Mouse (Mus musculus): ENCODE measurements around the gene Traf3ip2. TPM values are rescaled to one million over a fixed set of nuclear protein-coding genes. Genes with fewer than 3 reads are reported as not detected.

Traf3ip2 gene
- total RNA-seq, 2 experiments from 2014 or later, result 4.2 to 7.9 TPM

DNA sequence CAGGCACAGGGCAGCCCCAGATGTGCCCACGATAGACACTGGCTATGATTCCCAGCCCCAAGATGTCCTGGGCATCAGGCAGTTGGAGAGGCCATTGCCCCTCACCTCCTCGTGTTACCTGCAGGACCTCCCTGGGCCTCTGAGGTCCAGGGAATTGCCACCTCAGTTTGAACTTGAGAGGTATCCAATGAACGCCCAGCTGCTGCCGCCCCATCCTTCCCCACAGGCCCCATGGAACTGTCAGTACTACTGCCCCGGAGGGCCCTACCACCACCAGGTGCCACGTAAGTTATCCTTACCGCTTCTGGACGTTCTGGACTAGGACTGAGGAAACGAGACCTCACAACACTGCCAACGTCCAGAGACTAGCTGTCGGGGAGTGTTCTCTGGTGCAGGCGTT, 13.6 kb downstream of the Traf3ip2 start:
- intact Hi-C loops (cut with DNase I; ENCODE audit: low total_unique reads), result no loop called here
- DNase-seq, result no peak

DNA sequence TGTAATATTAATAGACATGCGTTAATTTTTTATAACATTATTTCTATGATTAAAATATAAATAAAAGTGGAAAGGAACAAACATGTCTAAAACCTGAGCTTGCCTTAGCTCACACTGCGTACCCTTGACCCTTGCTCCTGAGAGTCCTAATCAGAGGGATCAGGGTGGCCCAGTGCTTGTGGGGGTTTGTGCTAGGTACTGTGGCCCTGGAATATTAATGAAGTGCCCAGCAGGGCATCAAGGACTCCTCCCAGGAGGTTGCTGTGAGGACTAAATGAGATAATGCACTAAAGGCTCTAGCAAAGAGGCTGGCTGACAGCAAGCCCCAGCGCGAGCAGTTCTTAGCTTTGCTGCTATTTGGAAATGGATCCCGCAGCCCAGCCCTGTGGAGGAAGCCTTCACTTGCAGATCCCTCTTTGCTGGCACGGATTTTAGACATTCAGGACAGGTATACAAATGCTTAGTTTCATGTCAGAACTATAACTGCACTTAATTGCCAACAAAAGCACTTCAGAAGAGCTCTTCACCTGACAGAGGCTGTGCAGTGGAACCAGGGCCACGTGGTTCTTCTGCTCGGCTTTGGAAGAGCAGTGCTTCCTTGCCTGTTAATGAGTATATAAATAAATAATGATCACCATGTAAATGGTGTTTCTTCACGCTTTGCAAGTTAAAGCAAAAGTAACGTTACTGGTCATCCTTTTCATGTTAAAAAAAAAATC, 16.2 kb downstream of the Traf3ip2 start:
- intact Hi-C loops (cut with DNase I; ENCODE audit: low total_unique reads), result no loop called here
- no peak for DNase-seq

DNA sequence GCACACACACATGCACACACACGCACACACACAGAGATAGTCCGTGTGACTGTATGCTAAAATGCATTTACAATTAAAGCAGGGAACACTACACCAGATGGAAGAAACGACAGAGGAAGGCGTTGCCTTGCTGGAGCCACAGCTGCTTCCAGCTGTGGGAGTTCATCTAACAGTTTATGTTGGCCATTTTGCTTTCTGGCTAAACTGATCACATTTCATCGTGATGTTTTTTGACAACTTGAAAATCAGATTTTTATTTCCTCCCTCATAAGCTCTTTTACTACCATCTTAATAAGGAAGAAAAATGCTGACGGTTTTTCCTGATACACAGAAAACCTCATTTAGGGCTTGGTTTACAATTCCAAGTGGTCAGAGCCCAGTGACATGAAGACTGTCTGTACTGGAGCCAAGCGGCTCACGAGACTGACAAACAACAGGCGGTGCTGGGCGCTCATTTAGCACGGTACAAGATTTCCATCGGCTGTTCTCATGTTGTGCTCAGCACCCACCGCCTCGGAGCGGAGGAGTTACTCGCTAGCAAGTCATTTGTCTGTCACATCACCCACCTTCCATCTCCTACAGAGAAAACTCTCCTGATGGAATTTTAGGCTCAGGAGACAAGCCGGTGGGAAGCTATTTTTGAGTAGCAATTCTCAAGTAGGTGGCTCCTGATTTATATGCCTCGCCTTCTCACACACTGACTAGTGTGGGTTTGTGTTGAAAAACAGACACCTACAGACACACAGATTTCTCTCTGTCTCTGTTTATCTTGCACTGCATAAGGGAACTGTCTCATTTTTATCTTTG, 17.2 kb downstream of the Traf3ip2 start:
- intact Hi-C loops (cut with DNase I; ENCODE audit: low total_unique reads), result no loop called here
- peak; percentile 52 for DNase-seq

DNA sequence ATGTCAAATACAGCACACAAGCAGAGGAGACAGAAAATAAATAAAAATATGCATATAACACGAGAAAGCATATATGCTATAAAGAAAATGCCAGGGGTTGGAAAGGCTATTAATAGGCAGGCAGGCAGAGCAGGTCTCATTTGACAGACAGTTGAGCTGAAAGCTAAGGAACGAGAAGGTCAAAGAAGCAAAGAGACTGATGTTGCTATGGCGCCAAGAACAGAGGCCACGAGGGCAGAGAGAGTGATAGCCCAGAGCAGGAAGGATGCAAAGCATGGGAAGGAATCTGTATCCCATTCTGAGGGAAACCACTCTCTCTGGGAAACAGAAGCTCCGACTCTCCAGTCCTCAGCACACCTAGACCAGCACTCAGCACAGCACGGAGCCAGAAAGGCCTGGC, 18.1 kb downstream of the Traf3ip2 start:
- DNase-seq, result no peak
- intact Hi-C loops (cut with DNase I; ENCODE audit: low total_unique reads), result no loop called here

DNA sequence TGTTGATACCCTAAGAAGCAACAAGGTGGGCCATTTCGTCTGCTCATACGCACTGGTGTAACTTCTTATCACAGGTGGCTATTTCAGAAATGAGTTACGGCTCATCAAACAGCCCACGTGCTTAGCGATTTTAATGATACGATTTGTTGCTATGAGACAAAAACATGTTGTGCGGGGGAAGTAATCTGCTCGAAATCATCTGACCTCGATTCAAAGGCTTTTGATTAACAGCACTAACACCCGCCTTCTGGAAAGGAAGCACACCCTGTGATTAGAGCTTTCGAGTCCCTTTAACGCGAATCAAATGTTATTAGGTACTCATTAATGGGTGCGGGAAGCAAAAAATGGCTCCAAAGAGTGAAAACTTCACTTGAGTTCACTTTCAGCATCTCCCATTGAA, 18.9 kb downstream of the Traf3ip2 start:
- DNase-seq, result no peak
- intact Hi-C loops (cut with DNase I; ENCODE audit: low total_unique reads), result no loop called here

DNA sequence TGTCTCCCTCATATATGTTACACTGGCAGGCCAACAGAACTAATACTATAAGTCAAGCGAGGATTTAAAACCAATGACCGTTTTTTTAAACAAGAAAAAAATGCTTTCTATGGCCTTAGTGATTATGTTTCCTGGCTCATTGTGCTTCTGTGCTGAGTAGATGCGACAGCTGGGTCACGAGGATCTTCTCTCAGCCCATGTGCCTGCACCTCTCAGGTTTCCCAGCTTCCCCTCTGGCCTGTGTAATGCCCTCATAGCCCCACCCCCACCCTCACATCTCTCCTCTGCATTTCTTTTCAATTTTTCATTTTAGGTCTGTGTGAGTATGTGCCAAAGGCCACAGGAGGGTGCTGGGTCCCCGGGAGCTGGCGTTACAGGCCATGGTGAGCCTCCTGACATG, 20.6 kb downstream of the Traf3ip2 start:
- DNase-seq, result no peak
- intact Hi-C loops (cut with DNase I; ENCODE audit: low total_unique reads), result no loop called here

DNA sequence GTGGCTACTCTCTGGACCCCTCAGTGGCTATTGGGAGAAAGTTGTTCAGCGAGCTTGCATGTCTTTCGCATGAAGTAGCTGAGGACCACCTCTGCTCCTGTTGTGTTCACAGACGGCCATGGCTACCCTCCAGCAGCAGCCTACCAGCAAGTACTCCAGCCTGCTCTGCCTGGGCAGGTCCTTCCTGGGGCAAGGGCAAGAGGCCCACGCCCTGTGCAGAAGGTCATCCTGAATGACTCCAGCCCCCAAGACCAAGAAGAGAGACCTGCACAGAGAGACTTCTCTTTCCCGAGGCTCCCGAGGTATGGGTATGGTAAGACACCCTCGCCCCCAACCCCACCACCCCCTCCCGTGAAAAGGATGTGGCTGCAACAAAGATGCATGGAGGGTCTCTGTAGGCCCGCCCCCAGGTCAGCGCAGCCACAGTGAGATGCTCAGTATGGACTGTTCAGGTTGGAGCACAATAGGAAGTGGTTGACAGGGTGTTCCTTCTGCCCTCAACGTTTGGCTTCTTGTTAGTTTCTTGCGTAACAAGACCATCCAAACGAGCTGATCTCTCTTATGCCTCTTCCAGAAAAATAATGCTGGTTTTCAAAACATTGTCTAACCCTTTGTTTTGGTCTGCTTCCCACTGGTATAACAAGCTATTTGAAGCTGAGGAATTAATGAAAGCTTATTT, 21.8 kb downstream of the Traf3ip2 start:
- intact Hi-C loops (cut with DNase I; ENCODE audit: low total_unique reads), result no loop called here

DNA sequence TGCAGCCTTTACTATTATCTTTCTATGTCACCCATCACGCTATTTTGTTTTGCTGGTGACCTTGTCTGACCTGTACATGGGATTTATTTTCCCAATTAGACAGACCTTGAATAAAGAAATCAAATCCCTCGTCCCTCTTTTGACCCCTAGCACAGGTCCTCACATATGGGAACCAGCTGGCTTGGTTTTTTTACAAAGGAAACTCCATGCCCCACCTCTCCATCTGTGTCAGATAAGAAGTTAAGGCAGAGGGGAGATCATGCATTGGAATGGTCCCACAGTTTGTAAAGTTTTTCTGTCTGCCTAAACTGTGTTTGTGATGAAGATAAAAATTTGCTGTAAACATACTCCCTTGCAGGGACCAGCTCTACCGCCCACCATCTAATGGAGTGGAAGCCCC, 26.1 kb downstream of the Traf3ip2 start:
- intact Hi-C loops (cut with DNase I; ENCODE audit: low total_unique reads), result no loop called here
- DNase-seq, result no peak

More for the DNA sequence above, 21.8 kb downstream of the Traf3ip2 start:
- DNase-seq, result no peak

DNA sequence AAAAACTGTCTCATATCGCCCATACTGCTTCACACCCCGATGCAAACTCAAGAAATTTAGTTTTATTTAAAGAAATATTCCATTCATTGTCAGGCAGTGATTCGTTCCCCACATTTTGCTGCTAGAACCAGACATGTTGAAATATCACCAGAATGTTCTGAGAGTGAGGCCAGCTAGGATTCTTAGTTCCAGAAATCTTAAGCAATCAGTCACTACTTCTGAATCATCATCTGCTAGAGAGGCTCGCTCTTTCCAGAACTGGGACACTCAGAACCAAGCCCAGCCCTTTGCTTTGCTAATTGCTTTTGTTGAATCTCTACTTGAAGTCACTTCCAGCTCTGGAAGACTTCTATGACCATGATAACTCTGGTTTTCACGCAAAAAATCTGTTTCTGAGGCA, 27.0 kb downstream of the Traf3ip2 start:
- intact Hi-C loops (cut with DNase I; ENCODE audit: low total_unique reads), result no loop called here
- no peak for DNase-seq

DNA sequence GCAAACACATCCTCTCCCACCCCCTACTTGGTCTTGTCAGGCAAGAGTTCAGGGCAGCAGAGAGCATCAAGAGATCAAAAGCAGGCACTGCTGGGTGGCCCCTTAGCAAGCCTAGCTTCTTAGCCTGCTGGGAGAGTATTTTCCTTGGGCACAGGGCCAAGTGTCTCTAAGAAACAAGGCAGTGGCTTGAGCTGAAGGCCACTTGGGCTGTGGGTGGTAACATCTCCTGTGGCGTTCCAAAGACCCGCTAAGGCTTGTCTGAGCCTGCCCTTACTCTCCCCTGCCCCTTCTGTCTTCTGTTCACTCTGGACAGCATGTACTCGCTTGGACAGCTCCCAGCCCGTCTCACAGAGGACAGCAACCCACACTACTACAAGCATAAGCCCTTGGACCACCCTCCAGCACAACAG, 28.1 kb downstream of the Traf3ip2 start:
- no peak for DNase-seq
- intact Hi-C loops (cut with DNase I; ENCODE audit: low total_unique reads), result no loop called here

DNA sequence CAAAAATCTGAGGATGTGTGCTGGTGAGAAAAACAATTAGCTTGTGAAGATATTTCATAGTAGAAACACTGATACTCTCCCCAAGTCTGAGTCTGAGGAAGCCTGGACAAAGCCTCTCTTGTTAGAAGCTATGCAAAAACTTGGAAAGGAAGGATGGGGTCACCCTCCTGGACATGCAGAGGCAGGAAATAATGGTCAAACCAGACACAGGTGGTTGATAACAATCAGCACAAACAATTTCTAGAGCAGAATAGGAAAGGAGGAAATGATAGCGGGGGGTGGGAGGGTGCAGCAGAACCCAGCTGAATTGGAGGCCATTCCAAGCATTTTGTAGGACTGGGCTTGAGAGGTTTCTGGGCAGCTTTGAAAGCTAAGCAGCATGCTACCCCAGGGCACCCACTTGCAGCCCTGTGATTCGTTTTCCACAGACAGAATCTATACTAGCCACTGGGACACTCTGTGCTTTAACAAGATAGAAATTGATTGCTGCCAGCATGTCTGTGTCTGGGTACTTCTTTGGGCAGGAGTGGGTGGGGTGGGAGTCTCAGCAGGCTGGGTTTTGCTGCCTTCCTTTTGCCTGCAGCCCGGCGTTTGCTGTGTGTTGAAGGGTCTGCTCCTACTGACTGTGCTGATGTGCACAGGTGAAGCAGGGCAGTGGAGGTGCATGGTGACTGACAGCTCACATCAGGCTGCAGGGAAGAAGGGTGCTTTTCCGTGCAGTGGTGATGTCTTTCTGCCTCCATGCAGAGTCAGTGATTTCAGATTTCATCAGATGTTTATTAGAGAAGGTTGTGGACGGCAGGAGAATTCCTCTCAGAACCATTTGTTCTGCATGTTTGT, 33.3 kb downstream of the Traf3ip2 start:
- no peak for DNase-seq
- intact Hi-C loops (cut with DNase I; ENCODE audit: low total_unique reads), result no loop called here

DNA sequence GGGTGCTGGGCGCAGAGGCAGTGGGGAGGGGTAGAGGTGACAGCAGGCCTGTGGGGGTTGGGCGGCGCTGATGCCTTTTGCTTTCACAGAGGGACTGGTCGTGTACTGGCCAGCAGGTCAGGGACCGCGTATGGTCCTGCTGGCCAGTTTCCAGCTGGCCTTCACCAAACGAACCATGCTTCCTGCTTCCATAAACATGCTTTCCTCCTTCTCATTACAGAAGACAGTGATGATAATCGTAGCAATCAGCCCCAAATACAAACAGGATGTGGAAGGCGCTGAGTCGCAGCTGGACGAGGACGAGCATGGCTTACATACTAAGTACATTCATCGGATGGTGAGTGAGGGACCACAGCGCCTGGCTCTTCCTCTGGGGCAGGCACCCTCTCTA, 33.9 kb downstream of the Traf3ip2 start:
- peak; percentile 55 for DNase-seq
- intact Hi-C loops (cut with DNase I; ENCODE audit: low total_unique reads), result no loop called here

DNA sequence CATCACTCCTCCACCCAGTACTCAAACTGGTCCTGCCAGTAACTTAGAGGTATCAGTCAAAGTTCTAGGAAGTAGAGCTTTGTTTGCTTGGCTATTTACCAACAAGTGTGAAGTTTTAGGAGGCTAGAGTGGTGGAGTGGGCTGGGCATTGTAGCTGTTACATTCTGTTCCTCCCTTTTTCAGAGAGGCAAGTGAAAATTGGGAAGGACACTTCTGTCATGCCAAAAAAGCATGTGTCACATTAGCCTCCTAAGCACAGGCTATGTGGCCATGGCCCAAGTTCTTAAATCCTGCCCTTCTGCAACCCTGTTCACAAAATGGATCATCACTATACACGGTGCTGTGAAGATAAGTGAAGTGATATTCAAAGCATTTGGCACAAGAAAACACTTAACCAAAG, 34.4 kb downstream of the Traf3ip2 start:
- intact Hi-C loops (cut with DNase I; ENCODE audit: low total_unique reads), result no loop called here
- no peak for DNase-seq

DNA sequence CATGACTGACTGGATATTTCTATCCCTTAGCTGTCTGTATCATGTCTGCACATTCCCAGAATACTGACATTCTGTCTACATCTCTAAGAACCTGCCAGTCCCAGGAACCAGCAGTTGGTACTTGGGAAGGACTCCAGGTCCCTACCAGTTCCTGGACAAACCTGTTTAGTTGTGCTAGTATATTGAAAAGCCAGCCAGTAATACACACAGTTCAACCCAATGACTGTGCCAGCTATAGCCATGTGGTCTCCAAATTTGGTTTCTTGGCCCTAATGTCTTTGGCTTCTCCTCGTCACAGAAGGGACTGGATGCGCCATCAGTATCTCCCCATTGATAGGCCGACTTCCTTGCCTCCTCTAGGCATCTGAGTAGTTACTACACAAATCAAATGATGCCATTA, 35.5 kb downstream of the Traf3ip2 start:
- no peak for DNase-seq
- intact Hi-C loops (cut with DNase I; ENCODE audit: low total_unique reads), result no loop called here

DNA sequence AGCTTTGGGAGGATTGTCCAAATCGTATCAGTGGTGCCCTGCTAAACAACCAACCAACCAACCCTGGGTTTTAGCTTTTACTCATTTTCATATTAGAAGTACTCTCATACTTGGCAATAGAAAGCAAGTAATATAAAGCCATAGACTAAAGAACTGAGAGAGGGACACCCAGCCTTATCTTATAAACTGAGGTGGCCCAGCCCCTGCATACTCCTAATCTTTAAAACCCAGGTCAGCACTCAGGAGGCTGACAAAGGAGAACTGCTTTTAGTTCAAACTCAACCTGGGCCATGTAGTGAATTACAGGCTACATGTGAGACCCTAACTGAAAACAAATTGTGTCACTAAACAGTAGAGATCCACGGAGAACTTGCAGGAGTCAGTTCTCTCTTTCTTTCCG, 36.8 kb downstream of the Traf3ip2 start:
- intact Hi-C loops (cut with DNase I; ENCODE audit: low total_unique reads), result no loop called here
- no peak for DNase-seq

DNA sequence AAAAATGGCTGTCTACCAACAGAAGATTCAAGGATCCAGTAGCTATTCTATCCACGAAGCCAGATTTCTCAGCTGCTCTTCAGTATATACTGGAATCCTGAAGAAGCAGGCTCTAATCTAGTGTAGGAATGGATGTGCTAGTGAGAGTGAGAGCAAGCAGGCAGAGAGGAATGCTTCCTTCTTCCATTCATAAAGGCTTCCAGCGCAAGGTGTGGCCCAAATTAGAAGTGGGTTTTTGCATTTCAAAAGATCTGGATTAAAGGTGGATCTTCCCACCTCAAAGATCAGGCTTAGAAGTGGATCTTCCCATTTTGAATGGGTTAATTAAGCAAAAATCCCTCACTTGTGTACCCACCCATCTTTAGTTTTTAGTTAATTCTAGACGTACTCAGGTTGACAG, 37.6 kb downstream of the Traf3ip2 start:
- intact Hi-C loops (cut with DNase I; ENCODE audit: low total_unique reads), result no loop called here
- no peak for DNase-seq

DNA sequence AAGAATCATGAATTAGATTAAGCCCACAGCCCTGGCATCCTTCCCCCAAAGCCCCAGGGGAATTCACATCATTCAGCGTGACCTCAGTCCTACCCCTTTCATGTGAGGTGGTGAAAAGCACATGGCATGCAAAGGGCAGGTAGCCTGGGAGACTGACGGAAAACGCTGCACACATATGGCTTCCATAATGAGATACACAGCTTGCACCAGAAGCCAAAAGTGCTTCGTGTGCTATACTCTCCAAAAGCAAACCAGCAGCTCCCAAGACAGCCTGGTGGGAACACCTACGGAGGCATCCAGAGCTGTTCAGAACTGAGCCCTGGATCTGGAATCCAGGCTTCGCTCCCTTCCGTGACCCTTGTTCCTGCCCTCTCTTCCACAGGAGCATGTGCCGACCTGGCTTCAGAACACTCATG, 41.3 kb downstream of the Traf3ip2 start:
- DNase-seq, result no peak
- intact Hi-C loops (cut with DNase I; ENCODE audit: low total_unique reads), result no loop called here

DNA sequence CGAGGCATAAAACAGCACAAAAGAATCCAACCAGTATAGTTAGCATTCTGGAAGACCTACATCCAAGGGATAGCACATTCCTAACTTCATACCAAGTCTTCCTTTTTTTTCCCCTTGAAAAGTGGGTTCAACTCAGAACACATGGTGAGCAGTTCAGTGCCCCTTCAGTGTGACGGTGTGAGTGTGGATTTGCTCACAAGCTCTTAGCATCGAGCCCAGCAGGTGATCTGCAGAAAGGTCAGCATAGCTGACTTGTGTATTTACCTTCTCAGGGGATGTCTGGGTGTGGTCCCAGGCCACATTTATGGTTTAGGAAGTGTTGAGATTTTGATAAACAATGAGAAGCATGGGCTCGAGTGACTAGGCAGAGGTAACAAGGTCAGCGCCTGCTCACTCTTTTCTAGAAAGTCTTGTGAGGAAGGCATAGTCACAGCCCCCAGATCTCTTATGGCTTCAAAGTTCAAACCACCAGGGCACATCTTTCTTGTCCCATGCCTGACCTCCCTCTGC, 46.2 kb downstream of the Traf3ip2 start:
- intact Hi-C loops (cut with DNase I; ENCODE audit: low total_unique reads), result no loop called here

DNA sequence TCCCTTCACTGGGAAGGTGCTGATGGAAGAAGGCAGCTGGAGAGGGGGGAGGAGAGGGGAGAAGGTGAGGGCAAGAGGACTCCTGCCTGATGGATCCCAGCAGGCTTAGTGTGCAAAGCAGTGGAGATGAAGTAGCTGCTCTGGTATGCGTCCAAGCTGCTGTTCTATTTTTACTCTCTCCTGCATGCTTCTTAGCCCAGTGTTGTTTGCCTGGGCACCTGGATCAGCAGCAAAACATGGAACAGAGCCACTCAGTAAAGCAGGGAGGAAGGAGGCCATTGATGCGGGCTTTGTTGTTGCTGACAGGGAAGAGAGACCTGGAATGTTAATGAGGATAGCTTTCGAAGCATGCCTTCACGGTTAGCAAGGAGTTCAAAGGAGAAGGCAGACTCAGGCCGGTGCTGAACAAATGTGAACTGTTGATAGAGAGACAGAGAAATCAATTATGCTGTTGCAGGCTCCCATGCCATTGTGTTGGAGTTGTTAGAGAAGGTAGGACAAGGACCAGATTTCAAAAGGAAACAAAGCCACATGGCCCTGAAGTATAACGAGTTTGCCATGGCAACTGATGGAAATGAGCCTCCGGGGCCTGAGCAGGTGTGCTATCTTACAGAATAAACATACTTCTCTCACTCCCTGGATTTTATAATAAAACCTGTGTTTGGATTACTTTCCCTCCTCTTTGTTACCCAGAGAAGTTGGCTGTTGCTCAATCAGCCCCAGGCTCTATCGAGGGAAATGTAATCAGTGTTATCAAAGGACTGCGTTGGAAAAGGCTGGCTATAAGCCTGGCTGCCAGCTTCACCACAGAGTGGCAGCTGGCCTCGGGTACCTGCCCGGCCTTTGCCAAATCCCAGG, 46.9 kb downstream of the Traf3ip2 start:
- intact Hi-C loops (cut with DNase I; ENCODE audit: low total_unique reads), result no loop called here
- peak; percentile 58 for DNase-seq

More for the DNA sequence above, 46.2 kb downstream of the Traf3ip2 start:
- DNase-seq, result no peak

All from gastrocnemius, postnatal 14 days (tissue).